ENCODE assay signal across 8 mouse cellular contexts in the genomic region with DNA sequence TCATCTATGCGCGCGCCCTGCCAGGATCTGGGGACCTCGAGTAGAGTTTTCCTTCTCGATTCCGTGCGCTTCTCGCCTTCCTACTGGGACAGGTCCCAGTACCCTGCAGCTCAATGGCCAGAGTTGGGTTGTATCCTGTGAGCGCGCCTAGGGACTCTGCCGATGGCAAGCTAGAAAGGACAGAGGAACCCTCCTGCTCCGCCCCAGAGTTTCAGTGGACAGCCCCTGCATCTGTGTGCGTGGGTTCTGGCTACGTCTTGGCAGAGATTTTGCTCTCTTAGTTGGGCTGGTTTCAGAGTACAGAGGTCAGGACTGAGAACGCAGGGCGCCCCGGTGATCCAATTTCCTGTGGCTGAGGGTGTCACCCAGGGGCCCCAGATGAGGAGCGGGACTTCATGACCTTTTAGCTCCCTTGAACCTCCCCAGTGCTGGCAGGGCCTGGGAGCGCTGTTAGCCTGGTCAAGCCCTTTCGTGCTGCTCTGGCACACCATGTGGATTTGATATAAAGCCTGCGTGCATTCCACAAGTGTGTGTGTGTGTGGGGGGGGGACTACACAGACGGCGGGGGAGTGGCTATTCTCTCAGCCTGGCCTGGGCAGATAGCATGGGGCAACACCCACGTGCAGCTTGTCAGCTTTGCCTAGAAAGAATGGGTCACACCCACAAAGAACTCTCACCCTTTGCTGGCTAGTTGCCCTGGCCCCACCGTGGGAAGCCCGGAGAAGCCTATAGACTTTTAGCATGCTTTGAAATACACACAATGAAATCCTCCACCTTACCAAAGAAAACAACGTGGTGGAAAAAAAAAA.
DNase-seq lines count a peak whose midpoint lies in the region; ATAC-seq and TF ChIP-seq lines count a peak whose summit lies in the region.
"Not testable (repeated sequence)": the region's sequence is repeated elsewhere in the genome, so short reads cannot be mapped to it uniquely, and the experiment has no call there.

No protein-coding gene starts in this region.

- not testable (repeated sequence) for H3K27me3 ChIP-seq in forebrain, embryonic 15.5 days; heart, embryonic 15.5 days; intestine, embryonic 14.5 days (replicated peaks; ENCODE audit: control insufficient read depth, insufficient read depth, low read length); lung, embryonic 14.5 days (ENCODE audit: insufficient read depth, low read length); neural tube, embryonic 12.5 days (replicated peaks)

- not testable (repeated sequence) for H3K9me3 ChIP-seq in forebrain, embryonic 15.5 days; heart, embryonic 15.5 days (replicated peaks); intestine, embryonic 14.5 days (ENCODE audit: control insufficient read depth, low read length); lung, embryonic 14.5 days (ENCODE audit: low read depth, low read length); neural tube, embryonic 12.5 days

- peak; percentile 21; the same call in 1 of the 2 replicates for ATAC-seq in forebrain, embryonic 15.5 days (replicated peaks)
- peak; percentile 64 for ATAC-seq in heart, embryonic 15.5 days (replicated peaks; ENCODE audit: insufficient number of reproducible peaks, insufficient read depth, low FRiP score, low read depth)
- peak; percentile 40 for ATAC-seq in intestine, embryonic 14.5 days (replicated peaks; ENCODE audit: low FRiP score, low TSS enrichment, low read depth)
- peak; percentile 58 for ATAC-seq in lung, embryonic 14.5 days (ENCODE audit: insufficient read depth)
- ATAC-seq in neural tube, embryonic 12.5 days (ENCODE audit: low FRiP score, low read depth): 0 out of 2 replicates have a peak, but pooled peaks have one; percentile 42

- TF ChIP-seq CTCF in lung, embryonic 14.5 days (IDR thresholded peaks at IDR 0.05; ENCODE audit: low read depth): not testable (repeated sequence)

- H3K27ac ChIP-seq in forebrain, embryonic 15.5 days (replicated peaks); heart, embryonic 15.5 days; intestine, embryonic 14.5 days (ENCODE audit: low read depth); lung, embryonic 14.5 days (ENCODE audit: low read depth); neural tube, embryonic 12.5 days: not testable (repeated sequence)

- H3K4me2 ChIP-seq in forebrain, embryonic 15.5 days (replicated peaks); neural tube, embryonic 12.5 days (replicated peaks): not testable (repeated sequence)
- peak overlapping the region; percentile 48 for H3K4me2 ChIP-seq in heart, embryonic 15.5 days
- H3K4me2 ChIP-seq in intestine, embryonic 14.5 days (ENCODE audit: low read length): peak overlapping the region; percentile 33
- peak overlapping the region; percentile 41 for H3K4me2 ChIP-seq in lung, embryonic 14.5 days

- H3K36me3 ChIP-seq in forebrain, embryonic 15.5 days; heart, embryonic 15.5 days; intestine, embryonic 14.5 days (ENCODE audit: control insufficient read depth, insufficient read depth, low read length); lung, embryonic 14.5 days (ENCODE audit: insufficient read depth); neural tube, embryonic 12.5 days: not testable (repeated sequence)

- H3K4me1 ChIP-seq in forebrain, embryonic 15.5 days; heart, embryonic 15.5 days (replicated peaks); intestine, embryonic 14.5 days (replicated peaks; ENCODE audit: control insufficient read depth, insufficient read depth, low read length); lung, embryonic 14.5 days (ENCODE audit: insufficient read depth); neural tube, embryonic 12.5 days: not testable (repeated sequence)

- DNase-seq in adrenal gland, postnatal 25 days: peak; percentile 15
- not testable (repeated sequence) for DNase-seq in intestine, embryonic 14.5 days (ENCODE audit: low spot score)
- peak; percentile 66 to 71 for DNase-seq in kidney, postnatal 4 days
- DNase-seq in lung, embryonic 14.5 days: peak; percentile 20
- peak; percentile 38 for DNase-seq in urinary bladder, postnatal 14 days (ENCODE audit: low spot score)

- 6% methylated on average over 20 of the region's 27 CpGs for WGBS in forebrain, embryonic 15.5 days
- WGBS in heart, embryonic 15.5 days: 2% methylated on average over 15 of the region's 27 CpGs
- WGBS in intestine, embryonic 14.5 days: 5% methylated on average over 12 of the region's 27 CpGs
- WGBS in lung, embryonic 14.5 days: 2% methylated on average over 14 of the region's 27 CpGs
- 6% methylated on average over 20 of the region's 27 CpGs for WGBS in neural tube, embryonic 12.5 days

- H3K4me3 ChIP-seq in forebrain, embryonic 15.5 days; neural tube, embryonic 12.5 days: not testable (repeated sequence)
- H3K4me3 ChIP-seq in heart, embryonic 15.5 days: peak overlapping the region; percentile 35
- 0 out of 2 replicates have a peak overlapping the region, but pooled peaks have one; percentile 2 for H3K4me3 ChIP-seq in intestine, embryonic 14.5 days (ENCODE audit: low read depth, low read length)
- H3K4me3 ChIP-seq in lung, embryonic 14.5 days (ENCODE audit: low read depth, low read length): peak overlapping the region; percentile 15; the same call in 1 of the 2 replicates

- H3K9ac ChIP-seq in forebrain, embryonic 15.5 days (replicated peaks); heart, embryonic 15.5 days; intestine, embryonic 14.5 days (ENCODE audit: low read length); lung, embryonic 14.5 days; neural tube, embryonic 12.5 days: not testable (repeated sequence)
